Mouse (Mus musculus) embryonic facial prominence, embryonic 11.5 days (tissue): ENCODE results near the gene March4. TPM values are rescaled to one million over a fixed set of nuclear protein-coding genes. Genes with fewer than 3 reads are reported as not detected.

Experiments used
- ATAC-seq: fragments of 200-750 bp; cut with Nextera tagmentation; replicated peaks from 2 replicates; pipeline ENCODE4 v1.8.0; 2017; ENCODE audit warnings: low read depth; ENCODE audit not compliant: insufficient number of reproducible peaks, low FRiP score, low TSS enrichment
- DNase-seq: peaks from one replicate; pipeline ENCODE4 v3.0.0-alpha.2; 2015; ENCODE audit warnings: low spot score
- H3K27ac ChIP-seq: fragments of 300-500 bp; sonication (generic); replicated peaks from 2 replicates; pipeline ENCODE4 v1.5.1; 2014; ENCODE audit warnings: mild to moderate bottlenecking, low read depth, low read length, control low read depth
- H3K27me3 ChIP-seq: fragments of 300-500 bp; sonication (generic); 2 replicates; pipeline ENCODE4 v1.6.1; 2014; ENCODE audit warnings: mild to moderate bottlenecking, low read length, moderate library complexity, mixed read lengths; ENCODE audit not compliant: control insufficient read depth, insufficient read depth
- H3K36me3 ChIP-seq: fragments of 300-500 bp; sonication (generic); replicated peaks from 2 replicates; pipeline ENCODE4 v1.6.1; 2014; ENCODE audit warnings: low read depth, mild to moderate bottlenecking, low read length, moderate library complexity, mixed read lengths; ENCODE audit not compliant: control insufficient read depth, insufficient read depth
- H3K4me1 ChIP-seq: fragments of 300-500 bp; sonication (generic); 2 replicates; pipeline ENCODE4 v1.6.1; 2014; ENCODE audit warnings: low read length, mixed read lengths; ENCODE audit not compliant: control insufficient read depth, insufficient read depth
- H3K4me2 ChIP-seq: fragments of 300-500 bp; sonication (generic); 2 replicates; pipeline ENCODE4 v1.6.1; 2014; ENCODE audit warnings: low read depth, mild to moderate bottlenecking, control low read depth, low read length, moderate library complexity
- H3K4me3 ChIP-seq: fragments of 300-500 bp; sonication (generic); 2 replicates; pipeline ENCODE4 v1.5.1; 2014; ENCODE audit warnings: low read depth, low read length, control low read depth
- H3K9ac ChIP-seq: fragments of 300-500 bp; sonication (generic); replicated peaks from 2 replicates; pipeline ENCODE4 v1.6.1; 2014; ENCODE audit warnings: mild to moderate bottlenecking, control low read depth, low read length
- H3K9me3 ChIP-seq: fragments of 300-500 bp; sonication (generic); replicated peaks from 2 replicates; pipeline ENCODE4 v1.6.1; 2016; ENCODE audit warnings: mild to moderate bottlenecking, low read length, inconsistent platforms, mixed read lengths; ENCODE audit not compliant: control insufficient read depth
- WGBS: fragments of 180-500 bp; shearing (Covaris S2); extraction: QIAGEN DNeasy Blood & Tissue Kit; methylation state at CpG from one replicate; pipeline ENCODE4 v1.1.7; 2014; 5-methylcytosine and 5-hydroxymethylcytosine counted together
- polyA plus RNA-seq: library from polyadenylated mRNA; unstranded; fragments of >200 nt; fragmentation: Nextera tagmentation; extraction: Ambion mirVana; gene quantifications from 2 replicates; pipeline ENCODE4 v1.2.1, GENCODE M21; 2014

Gene March4
- polyA plus RNA-seq, 1 experiment from 2014 or later = not detected

GRCm38 (mm10) chr1:72575121-72575520 lies 38.4 kb upstream of the March4 start:
- no peak overlapping the region for H3K4me2 ChIP-seq
- DNase-seq (peak; percentile 45), ATAC-seq (no peak)
- H3K4me1 ChIP-seq = peaks cover 3% of the 10 kb centered on the region; the same call in 1 of the 2 replicates
- no peak overlapping the region for H3K27ac ChIP-seq
- no peaks in the 10 kb centered on the region for H3K9me3 ChIP-seq
- H3K4me3 ChIP-seq = no peak overlapping the region
- WGBS = 54% methylated on average over 4 of the region's 4 CpGs
- no peaks in the 10 kb centered on the region for H3K27me3 ChIP-seq
- H3K9ac ChIP-seq = no peak overlapping the region
- no peaks in the 10 kb centered on the region for H3K36me3 ChIP-seq

DNA sequence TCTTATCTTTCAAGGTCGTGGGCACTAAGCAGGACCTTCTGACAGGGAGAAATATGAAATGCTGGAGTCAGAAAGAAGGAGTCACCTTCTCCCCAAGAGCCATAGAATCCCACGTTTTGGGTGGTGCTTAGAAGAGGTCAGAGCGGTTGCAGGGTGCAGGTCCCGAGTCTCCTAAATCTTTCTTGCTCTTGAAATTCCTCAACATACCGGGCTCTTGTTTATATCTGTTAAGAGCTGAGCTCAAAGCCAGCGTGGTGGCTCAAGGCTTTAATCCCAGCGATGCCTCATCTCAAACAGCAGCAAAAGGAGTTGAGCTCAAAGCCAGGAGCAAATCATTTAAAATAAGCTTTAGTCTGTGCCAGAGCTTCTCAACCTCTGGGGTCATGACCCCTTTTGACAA lies 37.9 kb upstream of the March4 start:
- H3K9me3 ChIP-seq = no peaks in the 10 kb centered on the region
- H3K4me2 ChIP-seq = no peak overlapping the region
- no peak overlapping the region for H3K27ac ChIP-seq
- H3K9ac ChIP-seq = no peak overlapping the region
- ATAC-seq (no peak), DNase-seq (no peak)
- H3K27me3 ChIP-seq = no peaks in the 10 kb centered on the region
- 59% methylated on average over 7 of the region's 7 CpGs for WGBS
- H3K4me3 ChIP-seq = no peak overlapping the region
- no peaks in the 10 kb centered on the region for H3K36me3 ChIP-seq
- peaks cover 3% of the 10 kb centered on the region; the same call in 1 of the 2 replicates for H3K4me1 ChIP-seq

GRCm38 (mm10) chr1:72574047-72574446 lies 37.3 kb upstream of the March4 start:
- Histone ChIP-seq H3K4me3 (no peak overlapping the region), H3K4me1 (peaks cover 3% of the 10 kb centered on the region; the same call in 1 of the 2 replicates), H3K9ac (no peak overlapping the region), H3K36me3 (no peaks in the 10 kb centered on the region), H3K4me2 (no peak overlapping the region), H3K27me3 (no peaks in the 10 kb centered on the region), H3K27ac (no peak overlapping the region), H3K9me3 (no peaks in the 10 kb centered on the region)
- DNase-seq (peak; percentile 21), ATAC-seq (no peak)
- WGBS = 54% methylated on average over 7 of the region's 7 CpGs

DNA sequence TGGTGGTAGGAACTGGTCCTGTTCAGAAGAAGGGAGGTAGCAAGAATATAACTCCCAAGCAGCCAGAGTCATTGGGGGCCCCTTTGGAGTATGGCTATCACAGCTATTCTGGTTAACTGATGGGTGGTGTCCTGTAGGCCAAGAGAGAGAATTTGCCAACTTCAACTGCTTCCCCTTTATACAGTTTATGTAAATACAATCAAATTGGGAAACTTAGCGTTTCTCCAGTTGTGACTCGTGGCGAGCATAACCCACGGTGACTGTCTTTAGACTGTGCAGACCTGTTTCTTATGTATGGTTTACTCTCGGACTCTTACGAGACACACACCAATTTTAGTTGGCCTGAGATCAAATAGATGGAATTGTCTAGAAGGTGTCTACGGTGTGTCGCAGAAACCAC lies 32.0 kb upstream of the March4 start:
- H3K9me3 ChIP-seq = no peaks in the 10 kb centered on the region
- H3K27me3 ChIP-seq = no peaks in the 10 kb centered on the region
- ATAC-seq (no peak), DNase-seq (no peak)
- H3K36me3 ChIP-seq = no peaks in the 10 kb centered on the region
- 92% methylated on average over 8 of the region's 8 CpGs for WGBS
- no peak overlapping the region for H3K9ac ChIP-seq
- no peaks in the 10 kb centered on the region for H3K4me1 ChIP-seq
- no peak overlapping the region for H3K27ac ChIP-seq
- H3K4me3 ChIP-seq = no peak overlapping the region
- H3K4me2 ChIP-seq = no peak overlapping the region

GRCm38 (mm10) chr1:72567056-72567455 lies 30.3 kb upstream of the March4 start:
- ATAC-seq (no peak), DNase-seq (no peak)
- no peak overlapping the region for H3K4me2 ChIP-seq
- H3K9me3 ChIP-seq = no peaks in the 10 kb centered on the region
- no peak overlapping the region; the same call in 1 of the 2 replicates for H3K9ac ChIP-seq
- no peak overlapping the region for H3K27ac ChIP-seq
- H3K4me1 ChIP-seq = no peaks in the 10 kb centered on the region
- no peak overlapping the region for H3K4me3 ChIP-seq
- WGBS = 26% methylated on average over 9 of the region's 9 CpGs
- H3K36me3 ChIP-seq = no peaks in the 10 kb centered on the region
- H3K27me3 ChIP-seq = no peaks in the 10 kb centered on the region

DNA sequence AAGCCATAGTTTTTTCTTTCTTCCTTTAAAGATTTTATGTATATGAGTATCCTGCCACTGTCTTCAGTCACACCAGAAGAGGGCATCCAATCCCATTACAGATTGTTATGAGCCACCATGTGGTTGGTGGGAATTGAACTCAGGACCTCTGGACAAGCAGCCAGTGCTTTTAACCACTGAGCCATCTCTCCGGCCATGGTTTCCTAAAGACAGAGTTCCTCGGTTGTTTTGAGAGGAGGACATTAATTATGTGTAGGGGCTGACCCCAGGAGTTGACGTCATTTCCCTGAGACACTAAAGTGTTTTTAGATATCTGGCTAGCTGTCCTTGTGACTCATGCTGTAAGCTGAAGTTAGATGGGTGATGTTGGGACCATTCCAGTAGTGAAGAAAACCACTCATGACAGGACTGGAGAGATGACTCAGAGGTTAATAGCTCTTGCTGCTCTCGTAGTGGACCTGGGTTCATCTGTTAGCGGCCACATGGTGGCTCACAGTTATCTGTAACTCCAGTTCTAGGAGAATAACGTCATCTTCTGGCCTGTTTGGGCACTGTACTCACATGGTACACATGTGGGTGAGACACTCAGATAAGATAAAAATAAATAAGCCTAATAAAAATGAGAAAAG lies 27.7 kb upstream of the March4 start:
- Histone ChIP-seq H3K9me3 (no peaks in the 10 kb centered on the region), H3K9ac (no peak overlapping the region), H3K27me3 (no peaks in the 10 kb centered on the region), H3K4me1 (no peaks in the 10 kb centered on the region), H3K27ac (no peak overlapping the region), H3K4me2 (no peak overlapping the region), H3K4me3 (no peak overlapping the region), H3K36me3 (no peaks in the 10 kb centered on the region)
- 80% methylated on average over 6 of the region's 6 CpGs for WGBS
- ATAC-seq (no peak), DNase-seq (no peak)

- ATAC-seq (no peak), DNase-seq (no peak)
- H3K27me3 ChIP-seq = no peaks in the 10 kb centered on the region
- H3K9ac ChIP-seq = no peak overlapping the region
- no peak overlapping the region for H3K4me3 ChIP-seq
- H3K9me3 ChIP-seq = no peaks in the 10 kb centered on the region
- H3K4me1 ChIP-seq = no peaks in the 10 kb centered on the region
- H3K4me2 ChIP-seq = no peak overlapping the region
- 57% methylated on average over 2 of the region's 2 CpGs for WGBS
- H3K27ac ChIP-seq = no peak overlapping the region
- H3K36me3 ChIP-seq = no peaks in the 10 kb centered on the region
Observed at GRCm38 (mm10) chr1:72558625-72559024, 21.9 kb upstream of the March4 start.

DNA sequence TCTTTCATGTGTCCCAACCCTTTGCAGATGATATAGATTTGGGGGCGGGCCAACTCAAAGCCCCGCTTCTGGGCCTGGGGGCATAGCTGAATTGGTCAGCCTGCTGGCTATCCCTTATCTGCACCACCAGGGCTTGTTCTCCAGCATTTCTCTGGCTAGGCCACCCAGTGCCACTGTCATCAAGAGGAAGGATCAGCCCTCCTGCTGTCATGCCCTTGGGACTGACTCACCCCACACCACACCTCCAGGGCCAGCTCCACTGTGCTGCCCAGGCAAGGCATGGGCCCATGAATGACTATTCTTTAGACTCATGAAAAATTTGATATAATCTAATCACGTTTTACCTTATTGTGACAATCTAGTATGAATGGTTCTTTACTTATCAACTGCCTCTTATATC lies 19.7 kb upstream of the March4 start:
- H3K27ac ChIP-seq = no peak overlapping the region
- ATAC-seq = no peak

More for the DNA sequence above, 19.7 kb upstream of the March4 start:
- 83% methylated on average over 3 of the region's 3 CpGs for WGBS
- no peaks in the 10 kb centered on the region for H3K4me1 ChIP-seq
- H3K4me3 ChIP-seq = no peak overlapping the region
- H3K9me3 ChIP-seq = no peaks in the 10 kb centered on the region
- no peak for DNase-seq
- H3K27me3 ChIP-seq = no peaks in the 10 kb centered on the region
- no peak overlapping the region for H3K4me2 ChIP-seq
- no peak overlapping the region for H3K9ac ChIP-seq
- no peaks in the 10 kb centered on the region for H3K36me3 ChIP-seq
